Mouse (Mus musculus) T-cell, adult 66 days (primary cell): ENCODE results near the gene C1ql4. TPM values are rescaled to one million over a fixed set of nuclear protein-coding genes. Genes with fewer than 3 reads are reported as not detected.

Source experiments
- total RNA-seq, 2 experiments: library from RNA; stranded (reverse); gene quantifications; 3 replicates in 1 of 2; 4 replicates in 1 of 2; pipeline ENCODE4 v1.2.4; 2023

Gene C1ql4
- total RNA-seq, result not detected

DNA sequence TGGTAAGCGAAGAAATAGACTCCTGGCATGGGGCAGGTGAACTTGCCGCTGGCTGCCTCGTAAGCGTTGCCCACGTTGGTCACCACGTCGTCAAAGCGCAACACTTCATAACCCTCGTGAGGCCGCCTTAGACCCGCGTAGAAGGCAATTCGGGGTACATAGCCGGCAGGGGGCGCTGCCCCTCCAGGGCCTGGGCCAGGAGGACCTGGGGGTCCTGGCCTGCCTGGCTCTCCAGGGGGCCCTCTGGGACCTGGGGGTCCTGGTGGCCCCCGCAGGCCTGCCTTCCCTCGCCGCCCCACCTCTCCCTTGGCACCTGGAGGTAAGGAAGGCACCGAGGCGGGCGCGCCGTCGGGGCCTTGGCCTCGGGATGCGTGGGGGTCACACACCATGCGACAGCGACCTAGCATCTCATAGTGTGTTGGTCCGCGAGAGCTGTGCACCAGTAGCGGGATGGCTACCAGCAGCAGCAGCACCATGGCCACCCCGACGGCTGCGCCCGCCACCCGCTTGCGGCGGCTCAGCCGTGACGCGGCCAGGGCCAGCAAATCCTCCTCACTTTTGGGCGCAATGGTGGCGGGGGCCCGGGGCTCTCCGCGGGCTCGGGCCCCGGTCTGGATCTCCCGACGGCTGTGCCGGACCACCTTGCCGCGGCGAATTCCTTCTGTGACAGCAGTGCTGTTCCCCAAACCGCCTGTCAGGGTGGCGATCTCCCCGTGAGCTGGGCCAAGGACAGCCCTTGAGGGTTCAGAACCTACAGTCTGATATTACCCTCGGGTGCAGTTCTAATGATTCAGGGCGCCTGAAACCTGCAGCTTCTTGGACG lies at the start of gene C1ql4:
Gene C1ql4 (minus strand): TSS at position 565 of the 823 bp plus-strand sequence.

DNA sequence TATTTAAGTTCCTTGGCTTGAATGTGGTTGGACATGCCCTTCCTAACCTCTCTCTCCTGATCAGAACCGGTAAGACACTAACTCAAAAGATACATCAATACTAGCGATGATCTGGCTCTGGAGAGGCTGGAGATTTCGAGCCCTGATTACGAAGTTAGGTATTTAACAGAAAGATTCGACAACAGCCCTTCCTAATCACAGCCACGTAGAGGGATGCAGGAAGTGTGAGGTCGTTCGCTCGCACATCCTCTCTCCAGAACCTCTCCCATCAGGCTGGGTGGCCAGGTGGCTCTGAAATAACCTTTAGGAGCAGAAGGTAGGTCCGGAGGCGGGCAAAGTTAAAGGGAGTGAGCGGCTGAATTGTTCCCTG lies 38.1 kb upstream of the C1ql4 start, which contains the start of gene Spats2:
Gene Spats2 (plus strand): TSS at position 206 of the 370 bp plus-strand sequence.

DNA sequence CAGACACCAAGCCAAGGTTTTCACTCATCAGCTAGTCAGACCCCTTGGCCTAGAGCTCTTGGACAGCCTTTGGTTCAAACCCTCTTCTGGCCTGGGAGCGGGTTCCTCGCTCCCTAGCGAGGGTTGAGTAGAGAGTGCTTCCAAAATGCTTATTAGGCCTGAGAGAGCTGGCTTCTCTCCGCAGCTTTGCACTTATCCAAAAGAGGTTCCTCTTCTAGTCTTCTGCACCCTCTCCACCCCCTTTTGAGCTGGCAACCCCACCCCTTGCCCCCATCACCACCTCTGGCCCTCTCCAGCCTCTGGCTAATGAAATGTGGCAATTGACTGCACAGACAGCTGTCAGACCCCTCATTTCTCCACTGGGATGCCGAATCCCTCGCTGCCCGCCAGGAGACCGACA lies 5.3 kb upstream of the C1ql4 start, which contains the start of gene Dnajc22:
Gene Dnajc22 (plus strand): TSS at position 301 of the 400 bp plus-strand sequence.

DNA sequence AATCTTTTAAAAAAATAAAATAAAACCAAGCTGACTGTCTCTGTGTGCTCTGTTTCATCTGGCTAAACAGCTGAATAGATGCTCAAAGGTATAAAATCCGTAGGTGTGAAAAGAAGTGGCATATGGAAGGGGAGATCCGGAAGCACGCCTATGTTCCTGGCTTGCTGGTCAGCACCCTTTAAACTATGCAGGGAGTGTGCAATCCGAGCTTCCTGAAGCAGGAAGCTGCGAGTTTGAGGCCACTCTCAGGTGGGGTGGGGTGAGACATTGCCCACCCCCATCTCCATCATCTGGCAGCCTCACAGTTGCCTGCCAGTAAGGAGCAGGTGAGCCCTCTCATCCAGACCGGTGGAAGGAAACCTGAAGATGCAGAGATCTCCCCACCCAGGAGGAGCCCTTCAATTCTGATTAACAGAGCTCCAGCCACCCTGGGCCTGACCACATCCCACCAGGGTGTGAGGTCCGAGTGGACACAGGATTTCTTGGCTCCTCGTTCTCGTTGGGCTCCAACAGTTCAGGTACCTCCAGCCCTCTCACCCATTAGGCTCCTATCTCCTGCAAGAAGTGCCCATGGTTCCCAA lies 13.5 kb downstream of the C1ql4 start, which contains the start of gene Troap:
Gene Troap (plus strand): TSS at position 557 of the 581 bp plus-strand sequence.

DNA sequence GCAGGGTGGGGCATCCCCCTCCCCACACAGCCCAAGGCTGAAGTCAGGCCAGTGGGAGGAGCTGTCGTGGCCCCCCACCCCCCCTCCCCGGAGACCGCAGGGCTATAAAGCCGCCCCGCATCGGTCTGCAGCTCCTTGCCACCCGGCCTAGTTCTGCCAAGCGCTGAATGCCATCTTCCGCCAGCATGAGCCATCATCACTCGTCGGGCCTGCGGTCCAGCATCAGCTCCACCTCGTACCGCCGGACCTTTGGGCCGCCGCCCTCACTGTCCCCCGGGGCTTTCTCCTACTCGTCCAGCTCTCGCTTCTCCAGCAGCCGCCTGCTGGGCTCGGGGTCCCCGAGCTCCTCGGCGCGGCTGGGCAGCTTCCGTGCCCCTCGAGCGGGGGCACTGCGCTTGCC lies 32.6 kb downstream of the C1ql4 start, which contains the start of gene Prph:
Gene Prph (plus strand): TSS at position 135 of the 400 bp plus-strand sequence.

Other genes with a start within 250 kb of the C1ql4 start
- gene Kmt2d, start 216.6 kb downstream of the C1ql4 start, total RNA-seq, result 100 to 1,000 TPM; 254 to 294 TPM
- gene Rhebl1, start 193.3 kb downstream of the C1ql4 start, total RNA-seq, result 10 to 100 TPM; 22.4 to 23.8 TPM
- gene Dhh, start 189.3 kb downstream of the C1ql4 start, total RNA-seq, result under 1 TPM in 1 of 2 experiments, not detected in 1; 0.36 TPM
- gene Lmbr1l, start 169.6 kb downstream of the C1ql4 start, total RNA-seq, result 100 to 1,000 TPM; 268 to 306 TPM
- 100 to 1,000 TPM; 263 to 287 TPM for gene Tuba1b, start 153.3 kb downstream of the C1ql4 start, total RNA-seq
- not detected for gene Gm49450, start 134.3 kb downstream of the C1ql4 start, total RNA-seq
- gene Tuba1a, start 134.1 kb downstream of the C1ql4 start, total RNA-seq, result 100 to 1,000 TPM; 188 to 202 TPM
- gene Tuba1c, start 57.9 kb downstream of the C1ql4 start, total RNA-seq, result 10 to 100 TPM; 75.8 to 86.6 TPM
- gene Prph, start 32.6 kb downstream of the C1ql4 start, total RNA-seq, result not detected
- 1 to 10 TPM; 3.0 to 3.2 TPM for gene Troap, start 13.2 kb downstream of the C1ql4 start, total RNA-seq
- gene Dnajc22, start 5.4 kb upstream of the C1ql4 start, total RNA-seq, result not detected
- gene Spats2, start 38.1 kb upstream of the C1ql4 start, total RNA-seq, result not detected
- gene Kcnh3, start 137.0 kb upstream of the C1ql4 start, total RNA-seq, result 1 to 10 TPM; 3.9 to 8.3 TPM
- 100 to 1,000 TPM; 102 to 126 TPM for gene Mcrs1, start 164.1 kb upstream of the C1ql4 start, total RNA-seq
- 10 to 100 TPM; 18.6 to 20.2 TPM for gene Prpf40b, start 207.3 kb upstream of the C1ql4 start, total RNA-seq
- gene Fam186b, start 208.1 kb upstream of the C1ql4 start, total RNA-seq, result not detected